Mouse (Mus musculus): ENCODE data around the gene F12. TPM values are rescaled to one million over a fixed set of nuclear protein-coding genes. Genes with fewer than 3 reads are reported as not detected.

The F12 gene
- total and polyA plus RNA-seq, 3 experiments = not detected

DNA sequence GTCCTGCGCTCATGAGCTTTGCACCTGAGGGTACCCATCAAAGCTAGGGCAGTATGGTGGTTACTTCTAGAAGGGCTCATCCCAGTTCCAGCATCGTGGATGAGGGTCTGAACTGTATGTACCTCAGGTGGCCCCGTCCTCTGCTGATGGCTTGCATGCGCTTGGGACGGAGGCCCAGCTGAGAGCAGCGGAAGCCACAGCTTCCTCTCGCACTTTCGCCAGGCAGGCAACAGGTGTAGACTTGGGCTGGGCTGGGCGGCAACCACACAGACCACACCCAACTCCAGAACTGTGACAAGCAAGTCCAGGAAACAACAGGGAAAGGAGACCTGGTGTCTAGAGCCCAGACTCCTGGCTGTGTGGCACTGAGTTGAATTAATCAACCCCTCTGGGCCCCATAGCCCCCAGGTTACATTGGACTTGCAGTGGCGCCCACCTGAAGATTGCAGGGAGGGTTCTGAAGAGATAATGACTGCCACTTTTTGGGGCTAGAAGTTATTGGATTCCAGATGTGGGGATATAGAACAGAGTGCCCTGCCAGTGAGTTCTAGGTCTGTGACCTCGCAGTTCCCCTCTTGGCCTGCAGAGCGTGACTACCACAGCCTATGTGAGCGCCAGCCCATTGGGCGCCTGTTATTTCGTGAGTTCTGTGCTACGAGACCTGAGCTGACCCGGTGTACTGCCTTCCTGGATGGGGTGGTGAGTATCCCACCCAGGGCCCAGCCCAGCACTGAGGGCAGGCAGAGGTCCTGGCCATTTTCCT is 23.3 kb upstream of the F12 start:
- in situ Hi-C loops (cut with MboI; ENCODE audit: low pct_ligation_motif_present, low pct_unique_long_range_greater_than_20kb, low sequenced_read_pairs) (no loop called here), dilution Hi-C loops (cut with MboI; ENCODE audit: extremely low pct_ligation_motif_present, extremely low pct_unique_long_range_greater_than_20kb, low sequenced_read_pairs) (no loop called here)
- Histone ChIP-seq H3K27ac (ENCODE audit: insufficient read depth, low read depth) (peak overlapping the region; percentile 84), H3K4me2 (ENCODE audit: insufficient read depth, low read depth, poor library complexity, severe bottlenecking) (peak overlapping the region; percentile 43; the same call in 1 of the 2 replicates), H3K79me2 (replicated peaks; ENCODE audit: control insufficient read depth, extremely low read depth, insufficient read depth, poor library complexity, severe bottlenecking) (peaks cover 34% of the 10 kb centered on the region), H3K27me3 (replicated peaks) (no peaks in the 10 kb centered on the region), H3K4me1 (ENCODE audit: control insufficient read depth in 1 of 2, insufficient read depth in 2 of 2) (peaks cover 26 to 55% of the 10 kb centered on the region in 2 experiments), H3K9me3 (replicated peaks; ENCODE audit: low read length) (no peaks in the 10 kb centered on the region), H3K36me3 (replicated peaks in 1 of 2; ENCODE audit: control insufficient read depth in 1 of 2, insufficient read depth in 1 of 2, low read length in 1 of 2) (peaks cover 43 to 56% of the 10 kb centered on the region in 2 experiments), H3K4me3 (replicated peaks in 1 of 3; ENCODE audit: low read depth in 2 of 3, low read length in 2 of 3, poor library complexity in 1 of 3) (no peak overlapping the region), H3K9ac (ENCODE audit: insufficient read depth, low read depth) (no peak overlapping the region; the same call in 1 of the 2 replicates)
- peak; percentile 78 for DNase-seq (ENCODE audit: extremely low read depth)
- TF ChIP-seq PAX5 (IDR thresholded peaks at IDR 0.05; ENCODE audit: low read length) = no peak
- peak; percentile 85 for TF ChIP-seq IRF4 (IDR thresholded peaks at IDR 0.05; ENCODE audit: low read depth, low read length)
- TF ChIP-seq CHD2 (IDR thresholded peaks at IDR 0.05; ENCODE audit: low read length) = peak; percentile 9; the same call in 1 of the 2 replicates
- peak; percentile 62 for TF ChIP-seq MEF2A (IDR thresholded peaks at IDR 0.05; ENCODE audit: borderline replicate concordance, low read depth, low read length)
- no peak for TF ChIP-seq JUN (IDR thresholded peaks at IDR 0.05; ENCODE audit: insufficient read depth, low read depth, low read length)
- TF ChIP-seq MYC (IDR thresholded peaks at IDR 0.05; ENCODE audit: low read depth, low read length) = peak; percentile 79
- peak; percentile 50 for TF ChIP-seq MAX (IDR thresholded peaks at IDR 0.05; ENCODE audit: low read length)
- peak; percentile 98 for TF ChIP-seq TCF12 (IDR thresholded peaks at IDR 0.05; ENCODE audit: low read depth, low read length)
- peak; percentile 86 for TF ChIP-seq ETS1 (conservative IDR thresholded peaks at IDR 0.05; ENCODE audit: low read depth, low read length)
- no peak for TF ChIP-seq NELFE (IDR thresholded peaks at IDR 0.05; ENCODE audit: low read depth, low read length)
- TF ChIP-seq ELF1 (IDR thresholded peaks at IDR 0.05; ENCODE audit: low read depth, low read length) = 0 out of 2 replicates have a peak, but pooled peaks have one; percentile 1
- TF ChIP-seq BHLHE40 (IDR thresholded peaks at IDR 0.05; ENCODE audit: low read depth, low read length) = peak; percentile 66; the same call in 1 of the 2 replicates
- TF ChIP-seq E2F4 (IDR thresholded peaks at IDR 0.05; ENCODE audit: insufficient replicate concordance, low read depth, low read length) = no peak
- peak; percentile 39; the same call in 1 of the 2 replicates for TF ChIP-seq POLR2A (IDR thresholded peaks at IDR 0.05; ENCODE audit: low read depth, low read length)
- TF ChIP-seq EP300 (IDR thresholded peaks at IDR 0.05; ENCODE audit: low read length) = peak; percentile 72
- no peak for TF ChIP-seq ZC3H11A (IDR thresholded peaks at IDR 0.05; ENCODE audit: low read depth, low read length)
- TF ChIP-seq CHD1 (IDR thresholded peaks at IDR 0.05; ENCODE audit: low read depth, low read length) = no peak
- TF ChIP-seq ZMIZ1 (IDR thresholded peaks at IDR 0.05; ENCODE audit: low read depth, low read length) = no peak
- TF ChIP-seq MXI1 (IDR thresholded peaks at IDR 0.05; ENCODE audit: low read depth, low read length) = peak; percentile 49; the same call in 1 of the 2 replicates
- TF ChIP-seq SMC3 (IDR thresholded peaks at IDR 0.05; ENCODE audit: low read depth, low read length) = 0 out of 2 replicates have a peak, but pooled peaks have one; percentile 10

Data from CH12.LX (cell line).